Mouse (Mus musculus) intestine, postnatal 0 days (tissue): ENCODE measurements around the gene Ppy. TPM values are rescaled to one million over a fixed set of nuclear protein-coding genes. Genes with fewer than 3 reads are reported as not detected.

Experiments
- ATAC-seq: fragments of 200-750 bp; cut with Nextera tagmentation; 2 replicates; pipeline ENCODE4 v1.8.0; 2017; ENCODE audit warnings: mild to moderate bottlenecking, moderate TSS enrichment, moderate library complexity
- H3K27ac ChIP-seq: fragments of 300-500 bp; sonication (generic); 2 replicates; pipeline ENCODE4 v1.5.1; 2014; ENCODE audit warnings: mild to moderate bottlenecking, low read depth, low read length, moderate library complexity
- H3K27me3 ChIP-seq: fragments of 300-500 bp; sonication (generic); replicated peaks from 2 replicates; pipeline ENCODE4 v1.6.1; 2014; ENCODE audit warnings: low read length, mixed read lengths; ENCODE audit not compliant: control insufficient read depth, insufficient read depth
- H3K36me3 ChIP-seq: fragments of 300-500 bp; sonication (generic); 2 replicates; pipeline ENCODE4 v1.6.1; 2014; ENCODE audit warnings: mild to moderate bottlenecking, moderate library complexity; ENCODE audit not compliant: control insufficient read depth, insufficient read depth
- H3K4me1 ChIP-seq: fragments of 300-500 bp; sonication (generic); replicated peaks from 2 replicates; pipeline ENCODE4 v1.6.1; 2014; ENCODE audit warnings: antibody characterized with exemption, low read length, mixed read lengths; ENCODE audit not compliant: control insufficient read depth, insufficient read depth
- H3K4me2 ChIP-seq: fragments of 300-500 bp; sonication (generic); replicated peaks from 2 replicates; pipeline ENCODE4 v1.6.1; 2014; ENCODE audit warnings: low read depth, mild to moderate bottlenecking, moderate library complexity
- H3K4me3 ChIP-seq: fragments of 300-500 bp; sonication (generic); 2 replicates; pipeline ENCODE4 v1.5.1; 2014; ENCODE audit warnings: low read depth, low read length
- H3K9ac ChIP-seq: fragments of 300-500 bp; sonication (generic); 2 replicates; pipeline ENCODE4 v1.6.1; 2014; ENCODE audit warnings: mild to moderate bottlenecking, low read depth, low read length
- H3K9me3 ChIP-seq: fragments of 300-500 bp; sonication (generic); 2 replicates; pipeline ENCODE4 v1.6.1; 2016; ENCODE audit warnings: mixed run types; ENCODE audit not compliant: control insufficient read depth
- CTCF ChIP-seq: sonication (generic); IDR thresholded peaks from 2 replicates; pipeline ENCODE4 v1.5.1; 2016; ENCODE audit warnings: low read depth, mild to moderate bottlenecking, control low read depth, antibody characterized with exemption, moderate library complexity
- WGBS: fragments of 180-500 bp; shearing (Covaris S2); extraction: QIAGEN DNeasy Blood & Tissue Kit; methylation state at CpG from one replicate; pipeline ENCODE4 v1.1.7; 2014; 5-methylcytosine and 5-hydroxymethylcytosine counted together
- polyA plus RNA-seq: library from polyadenylated mRNA; unstranded; fragments of >200 nt; fragmentation: Nextera tagmentation; extraction: Ambion mirVana; gene quantifications from 2 replicates; pipeline ENCODE4 v1.2.1, GENCODE M21; 2015

Ppy gene
- polyA plus RNA-seq, 1 experiment from 2014 or later = 3.4 TPM

DNA sequence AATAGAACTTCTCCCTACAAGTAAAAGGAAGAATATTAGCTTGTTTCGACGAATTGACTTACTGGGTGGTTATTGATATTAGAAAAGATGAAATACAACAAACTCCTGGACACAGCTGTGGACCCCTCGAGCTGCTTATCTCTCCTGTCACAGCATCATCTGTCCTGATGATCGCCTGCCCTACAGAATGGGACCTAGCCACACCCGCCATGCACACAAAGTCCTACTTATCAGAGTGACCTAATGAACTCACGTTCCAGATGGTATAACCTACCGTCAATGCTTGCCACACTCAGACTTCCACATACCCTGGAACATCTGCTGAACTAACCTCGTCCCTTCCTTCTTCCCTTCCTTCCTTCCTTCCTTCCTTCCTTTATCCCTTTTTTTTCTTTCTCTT, 15.1 kb upstream of the Ppy start:
- Histone ChIP-seq H3K27ac (no peak overlapping the region), H3K4me3 (no peak overlapping the region), H3K4me1 (no peaks in the 10 kb centered on the region), H3K36me3 (no peaks in the 10 kb centered on the region), H3K27me3 (peaks cover 4% of the 10 kb centered on the region; the same call in 1 of the 2 replicates), H3K4me2 (no peak overlapping the region), H3K9me3 (no peaks in the 10 kb centered on the region), H3K9ac (no peak overlapping the region)
- no peak for ATAC-seq
- 42% methylated on average over 8 of the region's 8 CpGs for WGBS
- TF ChIP-seq CTCF = no peak

DNA sequence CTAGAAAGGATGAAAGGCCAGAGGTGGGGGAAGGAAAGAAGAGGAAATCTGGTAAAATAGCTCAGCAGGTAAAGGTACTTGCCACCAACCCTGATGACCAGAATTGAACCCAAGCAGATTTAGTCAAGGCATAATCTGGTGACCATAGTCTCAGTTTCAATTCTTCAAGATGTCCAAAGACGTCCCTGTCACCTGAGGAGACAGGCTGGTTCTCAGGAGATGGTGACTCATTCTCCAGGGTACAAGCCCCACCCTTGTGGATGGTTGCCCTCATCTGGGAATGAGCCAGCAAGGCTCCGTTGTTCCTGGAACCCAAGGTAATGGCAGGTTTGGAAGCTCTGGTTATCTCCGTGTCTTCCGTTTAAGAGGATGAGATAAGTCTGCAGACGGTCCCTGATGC, 10.5 kb upstream of the Ppy start:
- Histone ChIP-seq H3K9me3 (no peaks in the 10 kb centered on the region), H3K27ac (no peak overlapping the region), H3K9ac (no peak overlapping the region), H3K4me1 (no peaks in the 10 kb centered on the region), H3K4me2 (no peak overlapping the region), H3K27me3 (peaks cover 30% of the 10 kb centered on the region), H3K36me3 (no peaks in the 10 kb centered on the region), H3K4me3 (no peak overlapping the region)
- 56% methylated on average over 5 of the region's 5 CpGs for WGBS
- no peak for ATAC-seq
- no peak for TF ChIP-seq CTCF

GRCm38 (mm10) chr11:102107732-102108131, 6.6 kb upstream of the Ppy start, which contains the start of gene Pyy:
TSS of gene Pyy (minus strand) at chr11:102107832.
- H3K4me3 ChIP-seq = 0 out of 2 replicates have a peak within 1 kb of the TSS, but pooled peaks have one; percentile 7

GRCm38 (mm10) chr11:102106911-102107310, 5.8 kb upstream of the Ppy start:
- Histone ChIP-seq H3K9ac (no peak overlapping the region), H3K4me2 (0 out of 2 replicates have a peak overlapping the region, but pooled peaks have one; percentile 24), H3K4me3 (0 out of 2 replicates have a peak overlapping the region, but pooled peaks have one; percentile 7), H3K27ac (no peak overlapping the region), H3K36me3 (no peaks in the 10 kb centered on the region), H3K9me3 (no peaks in the 10 kb centered on the region), H3K27me3 (peaks cover 63% of the 10 kb centered on the region), H3K4me1 (no peaks in the 10 kb centered on the region)
- no peak for TF ChIP-seq CTCF
- no peak for ATAC-seq
- 2% methylated on average over 20 of the region's 21 CpGs for WGBS

More at GRCm38 (mm10) chr11:102107732-102108131, 6.6 kb upstream of the Ppy start, which contains the start of gene Pyy:
- no peak within 1 kb of the TSS for H3K27ac ChIP-seq
- no peaks in the 10 kb centered on the region for H3K4me1 ChIP-seq
- TF ChIP-seq CTCF = no peak
- no peaks in the 10 kb centered on the region for H3K36me3 ChIP-seq
- 14% methylated on average over 9 of the region's 9 CpGs for WGBS
- ATAC-seq = no peak
- 0 out of 2 replicates have a peak within 1 kb of the TSS, but pooled peaks have one; percentile 24 for H3K4me2 ChIP-seq
- H3K9me3 ChIP-seq = no peaks in the 10 kb centered on the region
- H3K9ac ChIP-seq = no peak within 1 kb of the TSS
- H3K27me3 ChIP-seq = peaks cover 56% of the 10 kb centered on the region

DNA sequence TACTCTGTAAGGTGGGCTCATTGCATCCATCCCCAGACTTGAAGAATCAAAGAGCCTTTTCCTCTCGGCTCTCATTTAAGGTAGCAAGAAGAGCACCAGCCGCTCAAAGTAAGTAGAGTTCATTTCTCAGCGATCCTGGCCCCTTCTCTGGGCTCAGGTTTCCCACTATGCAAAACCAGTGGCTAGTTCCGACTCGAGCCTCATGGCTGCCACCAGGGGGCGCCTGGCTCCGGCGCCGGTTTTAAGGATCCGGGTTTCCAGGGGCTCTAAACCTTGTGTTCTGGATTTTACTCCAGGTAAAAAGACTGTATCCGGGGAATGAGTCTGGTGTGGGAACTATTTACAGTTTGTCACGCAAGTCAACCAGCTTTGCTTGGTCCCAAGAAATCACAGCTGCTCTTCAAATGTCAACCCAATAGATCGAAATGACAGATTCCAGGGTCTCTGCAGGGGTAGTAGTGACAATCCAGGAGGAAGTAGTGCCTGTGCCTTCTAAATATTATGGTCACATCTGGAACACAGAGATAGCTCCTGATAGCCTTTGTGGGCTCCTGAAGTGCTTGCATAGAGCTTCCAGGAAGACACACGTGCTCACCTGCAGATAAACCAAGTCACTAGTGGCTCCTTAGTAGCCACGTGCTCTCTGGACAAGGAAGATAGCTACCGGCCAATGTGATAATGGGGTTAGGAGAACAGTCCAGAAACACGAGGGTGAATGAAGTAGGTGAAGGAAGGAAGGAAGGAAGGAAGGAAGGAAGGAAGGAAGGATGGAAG, 1.6 kb upstream of the Ppy start:
- H3K36me3 ChIP-seq = no peaks in the 10 kb centered on the region
- H3K9me3 ChIP-seq = no peaks in the 10 kb centered on the region
- no peak overlapping the region; the same call in 1 of the 2 replicates for H3K4me2 ChIP-seq
- no peak overlapping the region for H3K27ac ChIP-seq
- peaks cover 48% of the 10 kb centered on the region for H3K27me3 ChIP-seq
- H3K4me1 ChIP-seq = no peaks in the 10 kb centered on the region
- no peak overlapping the region for H3K9ac ChIP-seq
- ATAC-seq = no peak
- 18% methylated on average over 17 of the region's 17 CpGs for WGBS
- no peak overlapping the region for H3K4me3 ChIP-seq
- peak; percentile 87 for TF ChIP-seq CTCF

DNA sequence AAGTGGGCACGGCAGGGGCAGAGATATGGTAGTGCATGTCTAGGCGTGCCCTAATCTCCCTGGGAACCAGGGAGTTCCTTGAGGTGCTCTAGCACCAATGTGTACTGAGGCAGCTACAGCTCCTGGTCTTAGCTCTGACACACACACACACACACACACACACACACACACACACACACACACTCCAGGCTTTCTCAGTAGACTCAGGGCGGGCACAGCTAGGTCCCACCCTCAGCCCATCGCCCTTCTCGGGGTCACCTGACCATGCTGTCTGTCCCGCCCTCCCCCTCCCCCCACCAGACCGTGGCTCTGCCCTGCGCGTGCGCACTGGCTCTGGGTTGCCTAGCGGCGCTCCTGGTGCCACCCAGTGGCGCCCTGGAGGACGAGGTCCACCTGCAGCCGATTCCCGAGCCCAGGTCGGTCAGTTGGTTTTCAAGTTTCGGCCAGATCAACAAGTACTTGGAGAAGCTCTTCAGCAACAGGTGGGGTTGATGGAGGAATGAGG, 4.2 kb downstream of the Ppy start:
- Histone ChIP-seq H3K9me3 (no peaks in the 10 kb centered on the region), H3K9ac (no peak overlapping the region), H3K27me3 (no peaks in the 10 kb centered on the region), H3K4me3 (peak overlapping the region; percentile 13; the same call in 1 of the 2 replicates), H3K27ac (no peak overlapping the region), H3K4me1 (no peaks in the 10 kb centered on the region), H3K36me3 (no peaks in the 10 kb centered on the region), H3K4me2 (peak overlapping the region; percentile 58)
- ATAC-seq = peak; percentile 82
- TF ChIP-seq CTCF = peak; percentile 84
- 3% methylated on average over 17 of the region's 18 CpGs for WGBS
